Mouse (Mus musculus): ENCODE measurements at regions not wholly inside any gene's neighbourhood (a gene's known extent, or its start where the extent isn't known, plus 50 kb on each side); places are given as distances from the start of the nearest gene placed in this dataset.

DNA sequence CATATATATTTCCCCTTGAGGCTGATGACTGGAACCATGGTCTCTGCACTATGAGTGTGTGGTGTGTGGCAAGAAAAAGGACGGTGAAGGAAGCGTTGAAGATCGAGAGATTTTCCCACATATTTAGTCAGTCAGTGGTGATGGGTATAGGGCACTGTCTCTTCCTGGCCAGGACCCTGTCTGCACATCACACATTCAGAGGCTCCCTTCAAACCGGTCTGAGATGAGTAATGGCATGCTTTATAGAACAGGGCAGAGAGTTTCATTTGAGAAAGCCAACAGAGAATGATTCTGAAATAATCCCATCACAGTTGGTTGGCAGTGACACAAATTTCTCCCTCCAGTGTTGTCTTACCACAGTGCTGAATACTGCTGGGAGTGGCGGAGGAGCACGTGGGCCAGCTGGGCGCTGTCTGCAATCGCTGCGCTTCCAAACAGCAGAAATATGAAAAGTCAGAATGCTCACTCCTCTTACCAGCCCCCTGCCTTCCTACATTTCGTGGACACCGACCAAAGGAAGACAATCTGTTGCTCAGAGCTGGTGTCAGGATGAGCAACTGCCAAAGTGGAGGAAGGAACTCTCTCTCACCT is 77.2 kb upstream of the Rapgef5 start:
- DNase-seq = no peak

DNA sequence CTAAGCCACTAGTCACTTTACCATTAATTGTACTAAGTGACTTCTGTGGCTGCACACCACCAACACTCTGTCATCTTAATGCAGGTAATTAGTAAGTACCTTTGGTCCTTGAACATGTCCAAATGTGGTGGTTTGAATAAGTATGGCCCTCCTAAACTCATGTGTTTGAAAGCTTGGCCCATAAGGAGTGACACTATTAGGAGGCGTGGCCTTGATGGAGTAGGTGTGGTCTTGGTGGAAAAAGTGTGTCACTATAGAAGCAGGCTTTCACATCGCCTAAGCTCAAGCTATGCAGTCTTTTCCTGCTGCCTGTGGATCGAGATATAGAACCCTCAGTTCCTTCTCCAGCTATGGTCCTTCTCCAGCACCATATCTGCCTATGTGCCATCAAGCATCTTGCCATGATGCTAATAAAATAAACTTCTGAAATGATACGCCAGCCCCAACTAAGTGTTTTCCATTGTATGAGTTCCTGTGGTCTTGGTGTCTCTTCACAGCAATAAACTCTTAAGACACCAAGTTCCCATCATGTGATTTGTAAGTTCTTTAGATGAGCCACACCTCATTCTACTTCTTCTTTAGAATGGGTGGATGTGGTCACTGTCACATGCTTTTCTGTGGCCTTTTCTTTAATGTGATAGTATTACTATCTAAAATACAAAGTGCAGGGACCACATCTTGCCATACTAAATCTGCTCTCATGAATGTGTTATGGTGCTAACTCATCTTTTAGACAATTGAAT is 71.9 kb upstream of the Rapgef5 start:
- peak; percentile 70 for DNase-seq

DNA sequence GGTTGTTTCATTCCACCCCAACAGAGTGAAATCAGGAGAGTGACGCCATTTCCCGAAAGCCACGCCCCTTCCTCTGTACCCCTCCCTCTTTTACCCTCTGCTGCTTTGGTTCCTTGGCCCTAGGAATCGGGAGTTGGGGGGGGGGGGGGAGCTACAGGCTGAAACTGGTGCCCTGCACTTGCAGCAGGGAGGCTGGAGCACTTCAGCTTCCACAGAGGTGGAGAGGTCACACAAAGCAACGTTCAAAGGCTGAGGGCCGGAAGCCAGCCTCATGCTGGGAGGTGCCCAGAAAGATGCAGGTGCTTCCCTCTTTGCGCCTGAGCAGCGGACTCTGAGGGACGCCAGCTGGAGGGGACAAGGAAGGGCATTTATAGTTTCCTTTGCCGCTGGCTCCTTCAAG is 69.1 kb upstream of the Rapgef5 start:
- DNase-seq = peak; percentile 95

DNA sequence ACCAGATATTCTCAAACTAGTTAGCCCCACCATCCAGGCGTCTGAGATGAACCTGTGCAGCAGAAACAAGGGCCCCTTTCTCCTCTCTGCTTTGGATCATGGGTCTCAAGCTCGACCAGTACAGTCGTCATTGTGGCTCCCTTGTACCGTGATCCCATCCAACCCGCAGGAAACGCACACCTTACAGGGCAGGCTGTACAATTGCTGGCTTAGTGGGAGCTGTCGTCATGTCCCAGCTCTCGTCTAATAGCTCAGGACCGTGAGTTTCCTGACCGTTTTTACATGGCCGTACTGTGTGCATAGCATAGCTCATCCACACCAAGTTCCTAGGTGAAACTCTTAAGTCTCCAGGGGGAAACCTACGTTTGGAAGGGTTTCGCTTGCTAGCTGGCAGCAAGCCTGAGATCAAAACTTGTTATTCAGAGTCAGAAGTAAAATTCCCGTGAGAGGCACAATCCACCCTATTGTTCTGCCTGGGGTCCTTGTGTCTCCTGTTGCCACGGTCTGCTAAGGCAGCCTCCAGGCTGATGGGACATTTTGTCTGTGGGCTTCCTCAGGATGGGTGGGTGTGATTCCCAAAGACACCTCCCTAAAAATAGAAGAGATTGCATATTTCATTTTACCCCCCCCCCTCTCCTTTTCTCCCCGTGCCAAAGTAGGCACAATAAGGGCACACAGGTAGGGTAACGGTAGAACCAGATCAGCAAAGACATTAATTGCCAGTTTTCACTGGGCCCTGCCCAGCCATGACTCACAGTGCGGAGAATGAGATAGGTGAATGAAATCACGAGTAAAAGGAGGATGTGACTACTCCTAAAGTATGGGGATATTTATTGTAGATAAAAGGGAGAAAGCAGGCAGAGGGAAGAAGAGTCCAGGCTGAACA is 68.2 kb upstream of the Rapgef5 start:
- peak; percentile 92 for DNase-seq

DNA sequence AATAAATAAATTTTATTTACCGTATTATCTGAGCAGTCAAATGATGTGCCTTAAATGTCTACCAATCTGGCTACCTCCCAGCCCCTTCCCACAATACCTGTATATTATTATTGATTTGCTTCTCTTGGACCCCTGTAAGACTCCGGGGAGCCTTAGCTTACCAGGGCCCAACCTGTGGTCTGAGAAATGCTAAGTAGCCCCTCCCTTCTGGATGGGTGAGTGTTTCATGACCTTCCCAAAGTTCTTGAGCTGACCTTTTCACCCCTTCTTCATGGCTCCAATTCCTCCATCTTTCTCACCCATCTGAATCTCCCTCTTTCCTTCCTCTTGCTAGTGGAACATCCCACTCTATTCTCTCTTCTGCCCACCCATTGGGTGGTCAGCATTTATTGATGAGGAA is 67.2 kb upstream of the Rapgef5 start:
- peak; percentile 18 for DNase-seq

DNA sequence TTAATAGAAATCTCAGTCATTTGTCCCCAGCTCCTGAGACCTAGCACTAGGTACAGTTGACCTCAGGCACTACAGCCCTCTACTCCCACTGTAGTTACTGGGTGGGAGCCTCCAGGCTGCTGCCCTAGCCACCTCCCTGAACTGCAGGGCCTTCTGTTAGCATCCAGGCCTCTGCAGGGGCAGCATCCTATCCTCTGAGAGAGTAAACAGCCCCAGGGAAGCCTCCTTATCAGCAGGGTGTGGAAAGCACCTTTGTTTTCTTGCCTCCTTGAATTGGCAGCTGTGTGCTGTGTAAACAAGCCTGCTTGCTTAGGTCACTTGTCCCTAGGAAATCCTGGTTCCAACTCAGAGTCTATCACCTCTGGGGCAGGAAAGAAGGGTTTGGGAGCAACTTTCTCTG is 66.2 kb upstream of the Rapgef5 start:
- DNase-seq = peak; percentile 98

DNA sequence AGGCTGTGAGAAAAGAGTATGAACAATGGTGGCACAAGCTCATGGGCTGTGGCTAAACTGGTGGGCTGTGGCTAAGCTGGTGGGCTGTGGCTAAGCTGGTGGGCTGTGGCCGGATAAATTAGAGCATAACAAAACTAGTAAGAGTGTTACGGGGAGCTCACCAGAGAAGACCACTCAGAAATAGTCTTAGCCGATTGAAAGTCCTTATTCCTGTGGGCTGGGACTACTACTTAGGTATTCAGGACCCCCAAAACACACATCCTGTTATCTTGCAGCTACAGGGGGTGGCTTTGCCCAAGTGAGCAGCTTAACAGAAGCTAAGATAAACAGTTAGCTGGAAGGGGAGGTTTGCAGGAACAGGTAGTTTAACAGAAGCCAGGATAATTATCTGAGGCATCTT is 65.4 kb upstream of the Rapgef5 start:
- DNase-seq = peak; percentile 69

DNA sequence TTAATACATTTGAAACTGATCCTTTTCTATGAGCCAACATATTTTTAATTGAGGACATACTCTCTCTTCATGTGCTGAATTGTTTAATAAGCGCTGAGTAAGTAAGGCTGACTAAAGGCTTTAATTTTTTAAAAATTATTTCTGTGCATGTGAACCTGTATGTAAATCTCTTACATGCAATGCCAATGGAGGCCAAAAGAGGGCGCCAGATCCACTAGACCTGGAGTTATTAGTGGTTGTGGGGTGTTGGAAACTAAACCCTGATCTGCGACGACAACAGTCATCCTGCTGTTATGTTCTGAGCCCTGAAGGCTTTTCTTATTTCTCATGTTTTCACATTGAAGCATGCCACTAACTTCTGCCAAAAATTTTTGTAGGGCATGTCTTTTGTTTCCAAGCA is 64.8 kb upstream of the Rapgef5 start:
- DNase-seq = peak; percentile 44

DNA sequence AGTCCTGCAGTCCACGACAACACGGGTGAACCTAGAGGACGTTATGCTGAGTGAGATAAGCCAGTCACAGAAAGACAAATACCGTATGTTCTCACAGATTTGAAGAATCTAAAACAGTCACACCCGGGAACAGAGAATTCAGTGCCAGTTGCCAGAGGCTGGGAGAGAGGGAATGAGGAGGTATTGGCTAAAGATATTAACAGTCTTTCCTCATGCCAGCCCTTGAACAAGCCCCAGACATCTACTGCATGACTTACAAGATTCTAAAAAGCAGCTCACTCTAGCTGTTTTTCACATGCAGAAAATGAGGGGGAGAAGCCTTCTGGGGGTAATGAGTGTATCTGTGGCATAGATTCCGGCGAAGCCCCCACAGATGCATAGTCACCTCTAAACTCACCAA is 60.5 kb upstream of the Rapgef5 start:
- peak; percentile 54 for DNase-seq

DNA sequence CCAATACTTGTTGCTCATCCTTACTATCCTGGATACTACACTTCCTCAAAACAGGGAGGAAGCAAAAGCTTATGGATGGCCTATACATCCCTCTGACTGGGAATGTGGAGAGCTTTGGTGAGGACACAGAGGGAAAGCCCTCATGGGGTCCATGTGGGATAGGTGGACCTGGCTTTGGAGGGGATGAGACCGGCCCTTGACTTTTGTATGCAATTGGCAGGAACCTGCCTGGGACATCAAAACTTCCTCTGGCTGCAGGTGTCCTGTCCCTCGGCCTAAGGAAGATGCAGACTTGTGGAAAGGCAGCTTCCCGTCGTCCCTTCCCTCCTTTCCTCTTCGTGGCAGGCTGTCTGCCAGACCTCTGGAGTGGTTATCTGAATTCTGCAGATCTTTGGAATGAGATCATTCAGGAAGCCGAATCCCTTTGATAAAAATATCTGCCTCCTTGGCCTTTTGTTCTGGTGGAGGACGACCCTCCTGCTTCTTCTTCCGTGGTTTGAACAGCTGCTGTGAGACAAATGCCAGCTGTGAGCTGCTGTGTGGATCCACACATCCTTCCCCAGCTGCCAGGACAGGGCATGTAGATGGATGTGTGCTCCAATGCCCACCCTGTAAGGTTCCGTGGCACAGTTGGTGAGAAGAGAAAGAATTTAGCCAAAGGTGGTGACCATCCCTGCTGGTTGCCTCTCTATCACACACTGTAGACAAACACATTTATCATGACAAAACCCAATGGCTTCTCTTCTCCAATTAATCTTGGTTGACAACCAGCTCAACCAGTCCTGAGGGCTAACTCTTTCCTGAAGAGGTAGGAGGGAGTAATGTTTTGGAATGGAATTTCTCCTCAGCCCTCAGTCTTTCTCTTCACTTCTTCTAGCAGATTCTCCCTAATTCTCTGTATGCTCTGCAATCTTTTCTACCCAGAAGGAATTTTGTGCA is 57.9 kb upstream of the Rapgef5 start:
- peak; percentile 98 for DNase-seq

DNA sequence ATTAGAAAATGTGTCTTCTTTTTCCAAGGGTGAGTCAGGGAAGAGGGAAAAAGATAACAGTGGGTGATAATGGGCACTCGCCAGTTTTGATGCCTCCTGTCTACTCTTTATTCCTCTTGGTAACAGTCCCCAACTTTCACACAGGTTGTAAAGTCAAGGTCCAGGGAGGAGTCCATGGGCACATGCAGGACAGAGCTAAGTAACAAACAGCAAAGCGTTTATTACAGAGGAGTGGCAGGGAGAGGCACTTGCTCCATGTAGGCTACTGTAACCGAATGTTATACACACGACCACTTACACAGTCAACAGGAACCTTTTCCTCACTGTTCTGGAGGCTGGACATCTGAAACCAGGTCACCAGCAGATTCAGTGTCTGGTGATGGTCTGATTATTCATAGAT is 56.7 kb upstream of the Rapgef5 start:
- DNase-seq = peak; percentile 24

DNA sequence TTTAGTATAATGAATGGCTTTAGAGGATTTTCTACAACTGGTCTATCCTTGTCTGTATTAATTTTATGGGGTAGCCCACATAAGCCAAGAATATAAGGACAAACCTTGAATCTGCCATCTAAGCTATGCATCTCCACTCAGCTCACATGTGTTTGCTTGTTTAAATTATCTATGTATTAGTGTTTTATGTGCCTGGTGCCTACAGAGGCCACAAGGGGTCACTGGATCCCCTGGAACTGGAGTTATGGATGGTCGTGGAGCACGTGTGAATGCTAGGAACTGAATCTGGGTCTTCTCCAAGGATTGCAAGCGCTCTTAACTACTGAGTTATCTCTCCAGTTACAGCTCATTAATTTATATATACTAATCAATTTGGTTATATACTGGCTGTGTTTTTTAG is 51.1 kb upstream of the Rapgef5 start:
- peak; percentile 59 for DNase-seq

DNA sequence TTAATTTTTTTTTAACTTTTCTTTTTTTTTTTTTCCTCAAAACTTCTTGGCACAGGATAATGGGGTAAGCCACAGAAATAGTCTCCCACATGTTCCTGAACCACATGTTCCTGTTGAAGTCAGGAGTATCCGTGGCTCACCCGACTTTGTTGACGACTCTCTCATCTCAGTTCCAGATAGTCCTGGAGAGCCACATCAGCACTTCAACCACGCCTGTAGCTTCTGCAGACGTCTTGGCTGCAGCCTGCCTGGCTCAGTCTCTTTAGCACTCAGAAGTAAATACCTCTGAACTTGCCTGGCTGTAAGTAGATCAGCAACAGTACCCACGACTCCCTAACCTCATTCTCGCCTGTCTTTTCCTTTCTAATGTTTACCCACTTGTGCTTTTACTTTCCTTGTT is 50.3 kb upstream of the Rapgef5 start:
- peak; percentile 79 for DNase-seq

Data from heart, adult 11 months (tissue).